9 mouse cellular contexts compared by ENCODE assay signal in the genomic region with DNA sequence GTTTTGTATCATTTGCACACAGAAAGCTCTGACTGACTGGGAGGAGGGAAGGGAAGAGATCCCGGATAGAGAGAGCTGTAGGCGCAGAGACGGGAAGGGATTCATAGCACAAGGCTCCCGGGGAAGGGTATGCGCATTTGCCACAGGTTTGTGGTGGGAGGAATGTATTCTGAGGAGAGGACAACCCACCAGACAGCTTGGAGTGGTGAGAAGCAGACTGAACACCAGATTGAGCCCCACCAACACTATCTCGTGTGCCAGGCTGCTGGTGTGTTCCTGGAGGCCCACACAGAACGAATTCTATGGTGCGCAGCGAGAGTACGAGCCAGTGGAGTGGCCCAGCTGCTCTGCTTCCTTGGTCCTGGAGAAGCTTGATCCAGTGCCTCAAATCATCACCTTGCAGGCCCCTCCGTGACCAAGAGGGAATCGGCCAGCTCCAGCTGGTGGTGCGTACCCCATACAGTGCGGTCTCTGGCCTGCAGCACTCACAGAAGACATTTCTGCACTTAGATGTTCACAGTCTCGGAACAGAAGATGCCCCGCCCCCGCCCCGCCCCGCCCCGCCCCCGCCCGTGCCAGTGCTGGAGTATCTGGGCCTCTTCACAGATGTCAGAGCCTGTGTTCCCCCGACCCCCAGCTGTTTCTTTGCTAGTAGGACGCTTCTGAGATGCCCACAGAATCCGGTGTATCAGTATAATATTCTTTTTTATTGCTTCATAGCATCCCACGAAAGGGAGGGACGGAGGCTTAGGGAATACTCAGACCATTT.
DNase-seq lines count a peak whose midpoint lies in the region; ATAC-seq and TF ChIP-seq lines count a peak whose summit lies in the region.
"Had no signal": no experiment of that assay in that cellular context is flagged by ENCODE, and none has a peak within 500 bp of the region (broad histone marks: within the 10 kb centered on the region; RNA-seq: fewer than 3 reads in every experiment).

No protein-coding gene starts in this region.

- ATAC-seq in lung, postnatal 0 days, result no peak
- peak; percentile 45; the same call in 1 of the 2 replicates for ATAC-seq in forebrain, embryonic 16.5 days
- no peak for ATAC-seq in erythroid progenitor cell, adult 5-6 weeks (replicated peaks; ENCODE audit: low FRiP score, poor library complexity, severe bottlenecking)

- no peak for TF ChIP-seq CTCF in lung, postnatal 0 days (IDR thresholded peaks at IDR 0.05)

- no peak for TF ChIP-seq EP300 in lung, postnatal 0 days (IDR thresholded peaks at IDR 0.05)

- peak; percentile 28 for DNase-seq in lung, postnatal 0 days (ENCODE audit: low spot score)
- DNase-seq in lung, postnatal 10 days, result no peak
- peak; percentile 72 to 90 for DNase-seq in left cerebral cortex, adult 9 months (ENCODE audit: low spot score in 2 of 2)
- DNase-seq in right cerebral cortex, postnatal 4 days, result peak; percentile 32
- DNase-seq in gastrocnemius, adult 8-10 months (ENCODE audit: low spot score in 2 of 2), result no peak
- no peak for DNase-seq in cerebellum, adult 11-12 months

- H3K27ac ChIP-seq in lung, postnatal 0 days (ENCODE audit: low read length), result peak overlapping the region; percentile 85
- no peak overlapping the region for H3K27ac ChIP-seq in forebrain, embryonic 16.5 days (ENCODE audit: low read length)
- H3K27ac ChIP-seq: liver, embryonic 14.5 days had no signal

- H3K9ac ChIP-seq in lung, postnatal 0 days (replicated peaks; ENCODE audit: low read depth), result no peak overlapping the region
- H3K9ac ChIP-seq in forebrain, embryonic 16.5 days (replicated peaks; ENCODE audit: low read depth, low read length), result no peak overlapping the region
- H3K9ac ChIP-seq: liver, embryonic 14.5 days had no signal

- H3K27me3 ChIP-seq in lung, postnatal 0 days (replicated peaks; ENCODE audit: insufficient read depth, low read length), result no peaks in the 10 kb centered on the region
- no peaks in the 10 kb centered on the region for H3K27me3 ChIP-seq in forebrain, embryonic 16.5 days (replicated peaks; ENCODE audit: control insufficient read depth, insufficient read depth, low read length)

- peaks cover 31% of the 10 kb centered on the region for H3K4me1 ChIP-seq in lung, postnatal 0 days (ENCODE audit: insufficient read depth, low read depth, low read length)
- H3K4me1 ChIP-seq in forebrain, embryonic 16.5 days (replicated peaks; ENCODE audit: control insufficient read depth, insufficient read depth, low read length), result peaks cover 16% of the 10 kb centered on the region

- H3K4me2 ChIP-seq in lung, postnatal 0 days (replicated peaks; ENCODE audit: low read depth, low read length), result no peak overlapping the region; the same call in 1 of the 2 replicates
- no peak overlapping the region for H3K4me2 ChIP-seq in forebrain, embryonic 16.5 days (ENCODE audit: low read length)

- no peaks in the 10 kb centered on the region for H3K9me3 ChIP-seq in lung, postnatal 0 days (ENCODE audit: low read length)
- H3K9me3 ChIP-seq in forebrain, embryonic 16.5 days (ENCODE audit: control insufficient read depth, low read length), result no peaks in the 10 kb centered on the region

- WGBS in lung, postnatal 0 days, result 34% methylated on average over 27 of the region's 27 CpGs
- WGBS in forebrain, embryonic 16.5 days, result 36% methylated on average over 27 of the region's 27 CpGs

- H3K4me3 ChIP-seq in lung, postnatal 0 days (ENCODE audit: low read depth, low read length), result no peak overlapping the region
- H3K4me3 ChIP-seq in forebrain, embryonic 16.5 days (replicated peaks; ENCODE audit: low read length), result no peak overlapping the region

- H3K36me3 ChIP-seq in lung, postnatal 0 days (ENCODE audit: insufficient read depth, low read length), result no peaks in the 10 kb centered on the region
- no peaks in the 10 kb centered on the region for H3K36me3 ChIP-seq in forebrain, embryonic 16.5 days (ENCODE audit: control insufficient read depth, insufficient read depth)

Comparison
In these comparisons a context has a peak if more than half of its experiments do, and no peak if none do; other contexts are left out.
1. DNase-seq: peak in lung, postnatal 0 days (single experiment), left cerebral cortex, adult 9 months (2 of 2) and right cerebral cortex, postnatal 4 days (single experiment); none in lung, postnatal 10 days (single experiment), gastrocnemius, adult 8-10 months (0 of 2) and cerebellum, adult 11-12 months (single experiment).